Mouse (Mus musculus): ENCODE data around the gene Sord.

- no peak for TF ChIP-seq CHD2 (IDR thresholded peaks at IDR 0.05; ENCODE audit: low read depth, low read length)
- no peak for TF ChIP-seq ZNF384 (IDR thresholded peaks at IDR 0.05; ENCODE audit: low read depth, low read length)
- no peak for TF ChIP-seq MAFK (IDR thresholded peaks at IDR 0.05; ENCODE audit: insufficient read depth, low read depth, low read length)
- TF ChIP-seq HCFC1 (IDR thresholded peaks at IDR 0.05; ENCODE audit: borderline replicate concordance, insufficient read depth, low read length), result no peak
Measured at GRCm38 (mm10) chr2:122191849-122192248, 42.7 kb upstream of the Sord start.

All from ES-E14 (cell line).